Mouse (Mus musculus) megakaryocyte, embryonic 14.5 days (primary cell): ENCODE results near the gene Xylt1.

Source experiments
- FLI1 ChIP-seq: IDR thresholded peaks from 2 replicates; pipeline ENCODE4 v1.6.1; 2012; ENCODE audit warnings: low read length, inconsistent platforms, mixed read lengths
- GATA1 ChIP-seq: IDR thresholded peaks from 3 replicates; pipeline ENCODE4 v1.6.1; 2012; ENCODE audit warnings: mixed read lengths, low read length, inconsistent platforms, borderline replicate concordance

- no peak for TF ChIP-seq FLI1
- no peak for TF ChIP-seq GATA1
These were observed 45.6 kb downstream of the Xylt1 start for GRCm38 (mm10) chr7:117426366-117426765.
